Mouse (Mus musculus) gastrocnemius, postnatal 14 days (tissue): ENCODE measurements around the gene Nrg4. TPM values are rescaled to one million over a fixed set of nuclear protein-coding genes. Genes with fewer than 3 reads are reported as not detected.
"Not testable (repeated sequence)": the region's sequence is repeated elsewhere in the genome, so short reads cannot be mapped to it uniquely, and the experiment has no call there.

Source experiments
- DNase-seq: peaks from one replicate; pipeline ENCODE4 v3.0.0; 2021; ENCODE audit warnings: mixed read lengths
- intact Hi-C: fragments of 180-260 bp; cut with DNase I; formaldehyde crosslinking; loops from one replicate; pipeline ENCODE4 v1.15.1; 2025; ENCODE audit warnings: low total_unique reads
- total RNA-seq, 2 experiments: library from RNA; stranded (reverse); gene quantifications; 2 replicates each; pipeline ENCODE4 v1.2.3; 2021

The Nrg4 gene
- total RNA-seq, 2 experiments from 2014 or later = 0.18 TPM; not detected in 1

DNA sequence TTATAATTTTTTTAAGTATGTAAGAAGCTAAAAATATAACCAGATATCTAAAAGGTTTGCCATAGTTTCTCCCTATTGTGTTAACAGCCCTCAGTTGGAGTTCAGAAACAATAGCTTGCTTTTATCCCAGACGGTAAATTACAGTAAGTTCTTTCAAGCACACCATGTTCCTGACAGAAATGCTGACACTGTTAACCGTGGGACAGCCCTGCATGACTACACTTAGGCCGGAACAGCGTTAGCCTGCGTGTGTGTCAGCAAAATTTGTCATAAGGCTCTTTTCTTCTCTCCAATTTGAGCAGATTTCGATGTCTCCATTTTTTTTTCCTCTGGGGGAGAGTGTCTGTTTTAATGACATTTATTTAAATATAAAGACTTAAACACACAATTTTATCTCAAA, 66.9 kb downstream of the Nrg4 start:
- intact Hi-C loops = no loop called here
- DNase-seq = no peak

DNA sequence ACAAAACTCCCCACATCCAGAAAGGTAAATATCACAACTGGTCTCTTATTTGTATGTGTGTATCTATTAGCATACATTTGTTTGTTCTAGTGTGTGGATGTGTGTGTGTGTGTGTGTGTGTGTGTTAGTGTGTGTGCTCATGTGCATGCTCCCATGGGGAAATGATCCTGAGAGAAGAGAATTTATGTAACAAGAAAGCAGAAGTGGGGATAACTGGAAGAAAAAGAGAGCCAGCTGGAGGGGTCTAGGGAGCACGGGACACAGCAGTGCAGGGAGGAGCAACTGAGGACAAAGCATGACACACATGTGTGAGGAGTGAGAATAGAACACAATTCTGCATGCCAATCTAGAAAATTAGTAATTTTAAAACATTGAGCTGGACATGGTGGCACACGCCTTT, 69.5 kb downstream of the Nrg4 start:
- DNase-seq = no peak
- intact Hi-C loops = no loop called here

GRCm38 (mm10) chr9:55255604-55256003, 71.0 kb downstream of the Nrg4 start:
- intact Hi-C loops = no loop called here
- no peak for DNase-seq

- intact Hi-C loops = no loop called here
- DNase-seq = no peak
These were observed 71.6 kb downstream of the Nrg4 start for GRCm38 (mm10) chr9:55255056-55255455.

- intact Hi-C loops = no loop called here
These were observed 72.8 kb downstream of the Nrg4 start for GRCm38 (mm10) chr9:55253849-55254248.

DNA sequence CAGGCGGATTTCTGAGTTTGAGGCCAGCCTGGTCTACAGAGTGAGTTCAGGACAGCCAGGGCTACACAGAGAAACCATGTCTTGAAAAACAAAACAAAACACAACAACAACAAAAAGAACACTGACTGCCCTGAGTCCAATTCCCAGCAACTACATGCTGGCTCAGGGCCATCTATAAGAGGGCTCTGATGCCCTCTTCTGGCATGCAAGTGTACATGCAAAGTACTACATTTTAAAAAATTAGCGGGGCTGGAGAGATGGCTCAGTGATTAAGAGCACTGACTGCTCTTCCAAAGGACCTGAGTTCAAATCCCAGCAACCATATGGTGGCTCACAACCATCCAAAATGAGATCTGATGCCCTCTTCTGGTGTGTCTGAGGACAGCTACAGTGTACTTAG, 74.5 kb downstream of the Nrg4 start:
- DNase-seq, intact Hi-C loops: not testable (repeated sequence)

More at GRCm38 (mm10) chr9:55253849-55254248, 72.8 kb downstream of the Nrg4 start:
- DNase-seq = no peak

DNA sequence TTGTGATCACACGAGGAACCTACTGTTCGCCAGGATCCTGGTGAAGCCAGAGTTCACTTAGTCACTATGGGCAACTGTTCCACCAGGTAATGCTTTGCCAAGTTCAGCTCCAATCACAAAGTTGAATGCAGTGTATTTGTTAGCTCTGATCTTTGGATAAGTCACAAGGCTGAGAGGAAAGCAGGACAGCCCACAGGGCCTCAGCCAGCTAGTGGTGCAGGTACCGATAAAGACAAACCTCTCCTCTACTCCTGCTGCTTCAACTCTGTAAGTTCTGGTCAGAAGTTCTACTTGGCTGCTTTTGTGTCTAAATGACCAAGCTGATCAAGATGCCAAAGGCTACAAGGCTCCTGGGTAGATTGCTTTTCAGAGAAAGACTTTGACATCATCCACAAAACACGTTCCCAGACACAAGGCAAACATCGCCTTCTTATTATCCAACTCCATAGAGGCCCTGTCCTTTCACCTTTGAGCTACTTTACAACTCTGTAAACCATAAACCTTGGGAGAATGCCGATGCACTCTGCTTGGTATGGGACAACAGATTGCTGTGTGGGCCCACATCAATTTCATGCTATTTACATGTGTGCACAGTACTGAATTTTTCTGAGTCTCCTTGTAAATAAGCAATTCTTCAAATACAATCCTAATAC, 75.9 kb downstream of the Nrg4 start:
- no peak for DNase-seq
- intact Hi-C loops = no loop called here

GRCm38 (mm10) chr9:55248465-55248864, 78.2 kb downstream of the Nrg4 start:
- DNase-seq = no peak
- intact Hi-C loops = no loop called here

DNA sequence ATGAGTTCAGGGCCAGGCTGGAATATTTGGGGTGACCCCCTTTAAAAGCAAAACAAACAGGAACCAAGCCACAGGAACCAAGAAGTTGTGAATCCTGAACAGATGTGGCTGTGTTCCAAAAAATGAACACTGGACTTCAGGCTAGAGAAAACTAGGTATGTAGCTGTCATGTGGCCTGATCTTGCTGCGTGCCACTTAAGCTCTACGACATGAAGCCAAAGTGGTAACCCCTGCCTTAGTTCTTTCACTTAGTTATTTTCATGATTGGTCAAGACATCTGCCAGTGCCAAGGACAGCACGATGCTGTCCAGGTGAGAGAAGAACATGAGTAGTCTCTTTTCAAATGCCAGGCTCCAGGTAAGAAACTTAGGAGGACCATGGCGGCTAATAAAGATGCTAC, 79.7 kb downstream of the Nrg4 start:
- intact Hi-C loops = no loop called here
- DNase-seq = no peak

- intact Hi-C loops = no loop called here
- DNase-seq = no peak
These were observed 80.2 kb downstream of the Nrg4 start for GRCm38 (mm10) chr9:55246440-55246839.

GRCm38 (mm10) chr9:55245057-55245750, 81.4 kb downstream of the Nrg4 start:
- intact Hi-C loops, DNase-seq: not testable (repeated sequence)

DNA sequence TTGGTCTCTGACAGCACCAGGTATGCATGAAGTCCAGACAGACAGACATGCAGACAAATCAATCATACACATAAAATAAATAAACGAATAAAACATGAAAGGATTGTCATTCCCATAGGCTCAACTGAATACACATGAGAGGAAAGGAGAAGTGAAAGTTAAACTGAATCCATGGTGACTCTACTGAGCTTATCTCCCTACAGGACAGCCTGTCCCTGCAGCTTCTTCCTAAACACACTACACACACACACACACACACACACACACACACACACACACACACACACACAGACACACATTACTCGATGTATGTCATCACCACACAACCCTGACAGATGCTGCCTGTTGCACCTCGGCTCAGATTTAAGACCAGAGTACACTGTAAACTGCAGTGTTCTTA, 82.6 kb downstream of the Nrg4 start:
- DNase-seq = no peak
- intact Hi-C loops = no loop called here

DNA sequence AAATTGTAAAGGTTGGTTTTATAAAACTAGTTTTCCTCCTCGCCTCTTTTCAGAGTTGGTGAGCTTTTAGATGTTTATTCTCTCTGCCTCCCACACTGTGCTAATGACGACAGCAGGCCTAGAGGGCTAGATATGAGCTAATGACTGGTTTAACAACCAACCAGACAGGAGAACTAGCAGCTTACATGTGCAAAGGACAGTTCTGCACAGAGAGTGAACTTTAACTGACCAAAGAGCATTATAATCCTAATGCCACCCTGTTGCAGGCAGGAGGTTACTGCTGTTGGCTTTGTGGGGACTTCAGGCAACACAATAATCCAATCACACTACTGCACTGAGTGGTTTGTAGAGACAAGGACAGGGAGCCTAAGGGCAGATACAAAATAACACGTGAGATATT, 83.4 kb downstream of the Nrg4 start:
- DNase-seq = no peak
- intact Hi-C loops = no loop called here

GRCm38 (mm10) chr9:55241863-55242685, 84.6 kb downstream of the Nrg4 start:
- intact Hi-C loops = no loop called here
- DNase-seq = no peak

DNA sequence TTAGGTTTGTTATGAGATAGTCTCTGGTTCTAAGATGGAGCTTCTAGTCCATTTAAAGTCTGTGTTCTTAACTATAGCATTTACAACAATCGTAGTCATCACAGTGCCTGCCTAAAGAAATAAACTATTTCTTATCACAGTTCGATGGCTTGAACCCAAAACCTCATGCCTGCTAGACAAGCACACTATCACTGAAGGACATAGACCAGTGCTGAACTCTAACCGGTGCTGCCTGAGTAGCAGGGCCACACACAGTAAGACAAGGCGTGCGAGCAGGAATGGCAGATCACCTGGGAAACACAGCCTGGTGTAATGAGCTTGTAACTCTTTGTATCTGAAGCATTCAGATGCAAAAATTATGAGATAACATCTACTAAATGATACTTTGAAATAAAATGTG, 85.8 kb downstream of the Nrg4 start:
- intact Hi-C loops = no loop called here
- no peak for DNase-seq

- intact Hi-C loops = no loop called here
- no peak for DNase-seq
These were observed 90.1 kb downstream of the Nrg4 start for GRCm38 (mm10) chr9:55236235-55237165.

DNA sequence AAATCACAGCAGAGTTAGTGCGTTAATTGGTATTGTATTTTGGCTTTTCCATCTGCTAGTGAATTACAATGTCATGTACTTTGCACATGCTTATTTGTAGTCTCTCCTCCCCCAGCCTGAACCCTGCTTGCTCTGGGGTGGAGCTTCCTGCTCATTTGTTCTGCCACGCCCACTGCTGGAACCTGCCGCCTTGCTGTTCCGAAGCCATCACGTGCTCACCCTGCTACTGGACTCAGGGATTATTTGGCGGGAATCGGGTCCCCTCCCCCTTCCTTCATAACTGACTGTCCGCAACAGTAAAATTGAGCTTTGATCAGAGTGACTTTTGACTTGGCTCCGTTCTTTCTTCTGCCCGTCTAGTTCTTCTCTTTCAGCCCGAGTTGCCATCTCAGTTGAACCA, 93.6 kb downstream of the Nrg4 start:
- DNase-seq, intact Hi-C loops: not testable (repeated sequence)

GRCm38 (mm10) chr9:55232586-55232985, 94.1 kb downstream of the Nrg4 start:
- no peak for DNase-seq

DNA sequence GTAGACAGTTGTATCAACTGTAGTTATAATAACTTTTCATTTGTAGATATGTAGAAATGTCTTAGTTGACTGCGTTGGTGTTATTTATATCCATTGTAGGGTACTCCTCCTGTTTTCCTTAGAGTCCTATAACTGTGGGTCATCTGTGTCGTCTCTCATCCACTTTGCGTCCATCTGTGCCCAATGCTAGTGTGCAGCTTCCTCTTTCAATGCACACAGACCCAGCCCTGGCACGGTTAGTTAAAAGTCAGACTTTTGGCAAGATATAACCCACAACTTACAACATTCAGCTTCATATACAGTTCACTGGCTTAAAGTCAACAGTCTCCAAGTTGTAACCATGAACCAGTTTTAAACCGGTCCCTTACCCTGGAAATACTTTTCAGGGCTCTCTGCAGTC, 94.5 kb downstream of the Nrg4 start:
- intact Hi-C loops = no loop called here
- DNase-seq = no peak

More at GRCm38 (mm10) chr9:55232586-55232985, 94.1 kb downstream of the Nrg4 start:
- intact Hi-C loops = no loop called here
